Mouse (Mus musculus): ENCODE data around the gene Fam207a. TPM values are rescaled to one million over a fixed set of nuclear protein-coding genes. Genes with fewer than 3 reads are reported as not detected.

The Fam207a gene
- total and polyA plus RNA-seq, 2 experiments from 2014 or later: 16.1 to 18.1 TPM

- H3K4me2 ChIP-seq (ENCODE audit: low read depth, low read length): no peak overlapping the region
- no peak overlapping the region for H3K4me3 ChIP-seq (ENCODE audit: low read depth, low read length)
- DNase-seq (ENCODE audit: low spot score) (no peak), ATAC-seq (ENCODE audit: insufficient read depth, low read depth) (no peak)
- no peak overlapping the region for H3K27ac ChIP-seq (ENCODE audit: low read depth)
- no peaks in the 10 kb centered on the region for H3K4me1 ChIP-seq (ENCODE audit: control insufficient read depth, insufficient read depth)
- H3K9me3 ChIP-seq (replicated peaks; ENCODE audit: control insufficient read depth, low read length): no peaks in the 10 kb centered on the region
- H3K27me3 ChIP-seq (ENCODE audit: control insufficient read depth, insufficient read depth, low read length): no peaks in the 10 kb centered on the region
- no peaks in the 10 kb centered on the region for H3K36me3 ChIP-seq (replicated peaks; ENCODE audit: control insufficient read depth, insufficient read depth, low read length)
- no peak overlapping the region for H3K9ac ChIP-seq (replicated peaks; ENCODE audit: low read depth, low read length)
- WGBS: 66% methylated on average over 7 of the region's 7 CpGs
- no peak for TF ChIP-seq CTCF (IDR thresholded peaks at IDR 0.05; ENCODE audit: low read depth)
- TF ChIP-seq EP300 (IDR thresholded peaks at IDR 0.05; ENCODE audit: low read depth): no peak
These were observed 23.8 kb upstream of the Fam207a start for GRCm38 (mm10) chr10:77539320-77539945.

DNA sequence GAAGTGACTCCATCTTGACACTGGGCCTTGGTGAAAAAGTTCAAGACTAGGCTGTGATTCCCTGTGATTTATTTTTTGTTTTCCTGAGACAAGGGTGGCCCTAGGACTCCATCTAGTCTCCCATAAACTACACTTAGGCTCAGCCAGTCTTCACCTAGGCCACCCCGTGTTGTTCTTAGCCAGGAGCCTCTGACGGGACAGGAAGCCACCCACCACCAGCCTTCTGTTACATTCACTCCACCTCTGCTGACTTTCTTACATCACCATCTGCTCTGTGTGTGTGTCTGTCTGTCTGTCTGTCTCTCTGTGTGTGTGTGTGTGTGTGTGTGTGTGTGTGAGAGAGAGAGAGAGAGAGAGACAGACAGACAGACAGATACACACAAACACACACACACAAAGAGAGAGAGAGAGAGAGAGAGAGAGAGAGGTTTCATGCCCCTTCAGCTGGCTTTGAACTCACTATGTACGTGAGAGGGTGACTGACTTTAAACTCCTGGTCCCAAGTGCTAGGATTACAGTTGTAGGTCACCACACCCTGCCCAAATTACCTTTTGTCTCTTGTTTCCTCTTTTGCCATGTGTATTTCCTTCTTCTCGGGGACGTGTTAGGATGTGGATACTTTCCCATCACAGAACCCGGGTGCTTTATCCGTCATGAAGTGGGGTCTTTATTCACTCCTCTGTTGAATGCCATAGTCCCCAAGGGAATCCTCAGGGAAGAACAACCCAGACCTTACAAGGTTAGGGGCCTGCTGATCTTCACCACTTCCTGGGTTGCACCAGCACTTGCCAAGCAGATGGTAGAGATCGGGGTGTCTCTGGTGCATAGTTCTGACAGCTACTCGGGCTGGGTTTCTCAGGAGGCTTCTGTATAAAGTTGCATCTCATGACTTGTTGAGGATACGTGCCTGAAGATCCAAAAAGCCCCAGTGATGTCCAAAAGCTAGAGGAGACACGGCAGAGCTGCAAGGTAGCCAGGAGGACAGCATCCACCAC lies 21.9 kb upstream of the Fam207a start:
- H3K4me3 ChIP-seq (ENCODE audit: low read depth, low read length): no peak overlapping the region
- H3K4me1 ChIP-seq (ENCODE audit: control insufficient read depth, insufficient read depth): no peaks in the 10 kb centered on the region
- H3K9ac ChIP-seq (replicated peaks; ENCODE audit: low read depth, low read length): no peak overlapping the region
- no peak for DNase-seq (ENCODE audit: low spot score)
- TF ChIP-seq EP300 (IDR thresholded peaks at IDR 0.05; ENCODE audit: low read depth) (no peak), CTCF (IDR thresholded peaks at IDR 0.05; ENCODE audit: low read depth) (no peak)
- no peak for ATAC-seq (ENCODE audit: insufficient read depth, low read depth)
- no peaks in the 10 kb centered on the region for H3K27me3 ChIP-seq (ENCODE audit: control insufficient read depth, insufficient read depth, low read length)
- H3K9me3 ChIP-seq (replicated peaks; ENCODE audit: control insufficient read depth, low read length): no peaks in the 10 kb centered on the region
- H3K27ac ChIP-seq (ENCODE audit: low read depth): no peak overlapping the region
- WGBS: 72% methylated on average over 11 of the region's 11 CpGs
- H3K36me3 ChIP-seq (replicated peaks; ENCODE audit: control insufficient read depth, insufficient read depth, low read length): no peaks in the 10 kb centered on the region
- H3K4me2 ChIP-seq (ENCODE audit: low read depth, low read length): no peak overlapping the region

DNA sequence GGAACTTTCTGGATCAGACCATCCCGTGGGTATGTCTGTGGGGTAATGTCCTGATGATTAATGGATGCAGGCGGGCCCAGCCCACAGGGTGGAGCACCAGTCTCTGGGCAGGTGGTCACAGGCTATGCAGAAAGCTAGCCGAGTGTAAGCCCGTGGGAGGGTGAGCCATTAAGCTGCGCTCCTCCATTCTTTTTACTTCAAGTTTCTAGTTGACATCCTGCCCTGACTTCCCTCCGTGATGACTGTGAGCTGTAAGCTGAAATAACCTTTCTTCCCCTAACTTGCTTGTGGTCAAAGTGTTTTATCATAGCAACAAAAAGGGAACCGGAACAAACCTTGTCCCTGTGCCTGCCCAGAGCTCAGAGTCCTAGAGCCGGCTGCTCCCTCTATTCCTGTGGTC lies 21.1 kb upstream of the Fam207a start:
- no peaks in the 10 kb centered on the region for H3K36me3 ChIP-seq (replicated peaks; ENCODE audit: control insufficient read depth, insufficient read depth, low read length)
- DNase-seq (ENCODE audit: low spot score): no peak
- no peak for TF ChIP-seq EP300 (IDR thresholded peaks at IDR 0.05; ENCODE audit: low read depth)
- no peak for TF ChIP-seq CTCF (IDR thresholded peaks at IDR 0.05; ENCODE audit: low read depth)
- H3K9ac ChIP-seq (replicated peaks; ENCODE audit: low read depth, low read length): no peak overlapping the region
- no peak overlapping the region for H3K4me3 ChIP-seq (ENCODE audit: low read depth, low read length)
- H3K27ac ChIP-seq (ENCODE audit: low read depth): no peak overlapping the region
- no peaks in the 10 kb centered on the region for H3K27me3 ChIP-seq (ENCODE audit: control insufficient read depth, insufficient read depth, low read length)
- ATAC-seq (ENCODE audit: insufficient read depth, low read depth): no peak
- 69% methylated on average over 8 of the region's 8 CpGs for WGBS
- no peaks in the 10 kb centered on the region for H3K9me3 ChIP-seq (replicated peaks; ENCODE audit: control insufficient read depth, low read length)
- no peaks in the 10 kb centered on the region for H3K4me1 ChIP-seq (ENCODE audit: control insufficient read depth, insufficient read depth)
- no peak overlapping the region for H3K4me2 ChIP-seq (ENCODE audit: low read depth, low read length)

DNA sequence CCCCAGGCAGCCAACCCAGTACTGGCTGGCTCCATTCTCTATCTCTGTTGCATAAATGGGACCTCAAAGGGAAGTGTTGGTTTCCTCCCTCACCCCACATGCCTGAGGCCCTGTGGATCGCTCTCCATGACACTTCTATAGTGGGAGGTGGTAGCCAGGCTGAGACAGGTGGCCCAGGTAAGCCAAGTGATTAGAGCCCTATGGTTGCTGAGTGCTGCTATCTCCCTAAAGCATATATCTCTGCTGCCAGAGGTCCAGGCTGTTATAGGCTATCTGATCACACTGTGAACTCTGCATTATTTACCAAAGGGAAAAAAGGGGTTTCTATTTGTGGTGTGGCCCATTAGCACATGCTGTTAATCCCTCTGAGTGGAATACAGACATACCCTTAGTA lies 16.4 kb upstream of the Fam207a start:
- Histone ChIP-seq H3K9ac (replicated peaks; ENCODE audit: low read depth, low read length) (no peak overlapping the region), H3K9me3 (replicated peaks; ENCODE audit: control insufficient read depth, low read length) (no peaks in the 10 kb centered on the region), H3K4me2 (ENCODE audit: low read depth, low read length) (no peak overlapping the region; the same call in 1 of the 2 replicates), H3K27me3 (ENCODE audit: control insufficient read depth, insufficient read depth, low read length) (no peaks in the 10 kb centered on the region), H3K36me3 (replicated peaks; ENCODE audit: control insufficient read depth, insufficient read depth, low read length) (no peaks in the 10 kb centered on the region), H3K4me3 (ENCODE audit: low read depth, low read length) (no peak overlapping the region), H3K4me1 (ENCODE audit: control insufficient read depth, insufficient read depth) (no peaks in the 10 kb centered on the region), H3K27ac (ENCODE audit: low read depth) (no peak overlapping the region)
- TF ChIP-seq CTCF (IDR thresholded peaks at IDR 0.05; ENCODE audit: low read depth) (no peak), EP300 (IDR thresholded peaks at IDR 0.05; ENCODE audit: low read depth) (no peak)
- WGBS: 68% methylated on average over 1 of the region's 1 CpGs
- DNase-seq (ENCODE audit: low spot score) (no peak), ATAC-seq (ENCODE audit: insufficient read depth, low read depth) (no peak)

GRCm38 (mm10) chr10:77531026-77532019 lies 15.7 kb upstream of the Fam207a start:
- ATAC-seq (ENCODE audit: insufficient read depth, low read depth) (0 out of 2 replicates have a peak, but pooled peaks have one; percentile 30), DNase-seq (ENCODE audit: low spot score) (peak; percentile 7)
- no peaks in the 10 kb centered on the region for H3K4me1 ChIP-seq (ENCODE audit: control insufficient read depth, insufficient read depth)
- H3K36me3 ChIP-seq (replicated peaks; ENCODE audit: control insufficient read depth, insufficient read depth, low read length): no peaks in the 10 kb centered on the region
- no peaks in the 10 kb centered on the region for H3K27me3 ChIP-seq (ENCODE audit: control insufficient read depth, insufficient read depth, low read length)
- H3K4me3 ChIP-seq (ENCODE audit: low read depth, low read length): no peak overlapping the region; the same call in 1 of the 2 replicates
- no peak overlapping the region for H3K9ac ChIP-seq (replicated peaks; ENCODE audit: low read depth, low read length)
- peak overlapping the region; percentile 18; the same call in 1 of the 2 replicates for H3K4me2 ChIP-seq (ENCODE audit: low read depth, low read length)
- no peaks in the 10 kb centered on the region for H3K9me3 ChIP-seq (replicated peaks; ENCODE audit: control insufficient read depth, low read length)
- H3K27ac ChIP-seq (ENCODE audit: low read depth): no peak overlapping the region
- TF ChIP-seq CTCF (IDR thresholded peaks at IDR 0.05; ENCODE audit: low read depth): no peak
- no peak for TF ChIP-seq EP300 (IDR thresholded peaks at IDR 0.05; ENCODE audit: low read depth)
- 46% methylated on average over 6 of the region's 6 CpGs for WGBS
